Mouse (Mus musculus): ENCODE data around the gene Dnm3.

- no peak for TF ChIP-seq MAX (IDR thresholded peaks at IDR 0.05; ENCODE audit: low read depth)
- TF ChIP-seq POLR2A (IDR thresholded peaks at IDR 0.05; ENCODE audit: insufficient read length, low read depth) = no peak
- no peak for TF ChIP-seq TCF3 (IDR thresholded peaks at IDR 0.05; ENCODE audit: insufficient read length, low read depth)
- TF ChIP-seq SRF (IDR thresholded peaks at IDR 0.05; ENCODE audit: control insufficient read depth, insufficient read length, low read depth) = no peak
- TF ChIP-seq USF1 (IDR thresholded peaks at IDR 0.05; ENCODE audit: low read depth) = no peak
- TF ChIP-seq MYOG (IDR thresholded peaks at IDR 0.05; ENCODE audit: control insufficient read depth in 1 of 3, insufficient read depth in 1 of 3, insufficient read length in 2 of 3, low read depth in 2 of 3) = no peak
Measured at GRCm38 (mm10) chr1:162247216-162247615, 230.6 kb downstream of the Dnm3 start.
